Mouse (Mus musculus) adrenal gland, postnatal 4 days (tissue): ENCODE results near the gene Sgsm1. TPM values are rescaled to one million over a fixed set of nuclear protein-coding genes. Genes with fewer than 3 reads are reported as not detected.

Source experiments
- DNase-seq, 2 experiments: peaks; one replicate each; pipeline ENCODE4 v3.0.0; 2021 to 2022; ENCODE audit warnings: low spot score in 2 of 2, mixed read lengths in 2 of 2
- total RNA-seq, 2 experiments: library from RNA; stranded (reverse); gene quantifications; 2 replicates each; pipeline ENCODE4 v1.2.3; 2021

The Sgsm1 gene
- total RNA-seq, 2 experiments from 2014 or later, result 23.0 to 24.3 TPM

GRCm38 (mm10) chr5:113286048-113286447, 24.5 kb downstream of the Sgsm1 start:
- DNase-seq, result no peak

- DNase-seq, result no peak
These were observed 25.0 kb downstream of the Sgsm1 start for GRCm38 (mm10) chr5:113285541-113285940.

- DNase-seq, result no peak
These were observed 26.9 kb downstream of the Sgsm1 start for GRCm38 (mm10) chr5:113283726-113284125.

GRCm38 (mm10) chr5:113281557-113281956, 29.0 kb downstream of the Sgsm1 start:
- DNase-seq, result no peak

GRCm38 (mm10) chr5:113280138-113280856, 30.3 kb downstream of the Sgsm1 start:
- DNase-seq, result no peak

- no peak for DNase-seq
These were observed 34.7 kb downstream of the Sgsm1 start for GRCm38 (mm10) chr5:113275839-113276238.

GRCm38 (mm10) chr5:113271207-113271811, 39.3 kb downstream of the Sgsm1 start:
- DNase-seq, result no peak

- no peak for DNase-seq
These were observed 40.5 kb downstream of the Sgsm1 start for GRCm38 (mm10) chr5:113270043-113270442.

- no peak for DNase-seq
These were observed 42.3 kb downstream of the Sgsm1 start for GRCm38 (mm10) chr5:113268246-113268645.

GRCm38 (mm10) chr5:113265637-113266036, 44.9 kb downstream of the Sgsm1 start:
- no peak for DNase-seq

- no peak for DNase-seq
These were observed 59.8 kb downstream of the Sgsm1 start for GRCm38 (mm10) chr5:113250806-113251205.

GRCm38 (mm10) chr5:113249263-113249930, 61.2 kb downstream of the Sgsm1 start:
- no peak for DNase-seq

- no peak for DNase-seq
These were observed 80.4 kb downstream of the Sgsm1 start for GRCm38 (mm10) chr5:113230196-113230595.

GRCm38 (mm10) chr5:113226632-113227102, 83.9 kb downstream of the Sgsm1 start, which contains the start of gene Tmem211:
Tmem211 (plus strand) TSS chr5:113226909.
- DNase-seq, result peak; percentile 52 to 62

GRCm38 (mm10) chr5:113225686-113226435, 84.7 kb downstream of the Sgsm1 start:
- DNase-seq, result no peak

GRCm38 (mm10) chr5:113225271-113225670, 85.3 kb downstream of the Sgsm1 start:
- no peak for DNase-seq

GRCm38 (mm10) chr5:113223888-113224287, 86.7 kb downstream of the Sgsm1 start:
- no peak for DNase-seq

- peak; percentile 63 to 67 for DNase-seq
These were observed 89.3 kb downstream of the Sgsm1 start, which contains the start of gene 2900026A02Rik for GRCm38 (mm10) chr5:113221147-113221865. 2900026A02Rik (minus strand) TSS chr5:113221236.

- DNase-seq, result no peak
These were observed 90.0 kb downstream of the Sgsm1 start for GRCm38 (mm10) chr5:113220383-113221146.

- no peak for DNase-seq
These were observed 90.7 kb downstream of the Sgsm1 start for GRCm38 (mm10) chr5:113219876-113220275.
